Mouse (Mus musculus): ENCODE results near the gene Oxct1.

DNA sequence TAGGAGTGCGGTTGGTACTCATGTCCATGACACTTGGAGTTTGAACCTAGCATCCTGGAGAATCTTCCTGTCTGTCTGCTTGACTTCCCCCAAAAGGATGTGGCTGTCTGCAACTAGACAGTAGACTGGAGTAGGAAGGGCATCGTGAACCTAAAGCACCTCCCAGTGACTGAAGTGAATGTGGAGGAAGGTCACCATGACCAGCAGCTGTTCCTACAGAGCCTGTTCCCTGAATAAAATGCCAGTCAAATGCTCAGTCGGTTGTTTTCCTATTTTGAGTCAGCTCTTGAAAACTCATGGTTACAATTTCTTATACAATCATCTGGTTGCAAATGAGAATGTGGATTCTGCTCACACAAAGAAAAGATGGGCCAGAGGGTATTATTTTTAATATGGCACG lies 51.8 kb downstream of the Oxct1 start:
- no peak for TF ChIP-seq GATA1 (IDR thresholded peaks at IDR 0.05; ENCODE audit: borderline replicate concordance, low read length)
- no peak for TF ChIP-seq GATA2 (IDR thresholded peaks at IDR 0.05; ENCODE audit: borderline replicate concordance, low read depth, low read length)
- TF ChIP-seq POLR2AphosphoS5 (IDR thresholded peaks at IDR 0.05; ENCODE audit: insufficient replicate concordance, low read depth, low read length): no peak

Data from G1E (cell line).